Mouse (Mus musculus): Measurements from ENCODE around the gene Tsga8. TPM values are rescaled to one million over a fixed set of nuclear protein-coding genes. Genes with fewer than 3 reads are reported as not detected.

Gene Tsga8
- total RNA-seq (2012; rRNA removed) = 0.20 and 0.23 TPM in 2 replicates
- polyA plus RNA-seq (2012; ENCODE audit: insufficient read depth in 1 of 2, insufficient read length in 2 of 2, low read depth in 1 of 2, low replicate concordance in 2 of 2, missing spikeins in 1 of 2) = not detected

- Histone ChIP-seq H3K9ac (ENCODE audit: control insufficient read depth, low read depth, low read length, poor library complexity, severe bottlenecking) (no peak within 1 kb of the TSS), H3K79me2 (ENCODE audit: control insufficient read depth, insufficient read depth, low read length, poor library complexity) (no peaks in the 10 kb centered on the region), H3K27me3 (ENCODE audit: control insufficient read depth in 1 of 2, insufficient read depth in 2 of 2, low read length in 2 of 2) (no peaks in the 10 kb centered on the region), H3K4me1 (ENCODE audit: control insufficient read depth in 1 of 2, insufficient read depth in 2 of 2, low read length in 2 of 2) (no peaks in the 10 kb centered on the region), H3K36me3 (ENCODE audit: control insufficient read depth in 1 of 2, insufficient read depth in 2 of 2, low read length in 2 of 2) (no peaks in the 10 kb centered on the region), H3K4me3 (ENCODE audit: control insufficient read depth in 1 of 2, insufficient read depth in 1 of 2, low read depth in 2 of 2, low read length in 2 of 2) (no peak within 1 kb of the TSS), H3K9me3 (replicated peaks; ENCODE audit: insufficient read depth, low read length) (no peaks in the 10 kb centered on the region), H3K27ac (ENCODE audit: control insufficient read depth, low read depth, low read length) (no peak within 1 kb of the TSS)
- no peak for TF ChIP-seq MYC (IDR thresholded peaks at IDR 0.05; ENCODE audit: low read depth, low read length)
- DNase-seq (ENCODE audit: low read depth, low spot score) = no peak
Observed at GRCm38 (mm10) chrX:83487598-83487997, at the start of gene Tsga8. Gene Tsga8 (minus strand): TSS chrX:83487924.

Data from MEL (cell line).